Mouse (Mus musculus) embryo, embryonic 10 days (tissue): ENCODE measurements around the gene Frg2f1.
"Not testable (repeated sequence)": the region's sequence is repeated elsewhere in the genome, so short reads cannot be mapped to it uniquely, and the experiment has no call there.

ENCODE experiments used
- DNase-seq: peaks from one replicate; pipeline ENCODE4 v3.0.0-alpha.2; 2015; ENCODE audit warnings: low spot score

Gene Frg2f1

DNA sequence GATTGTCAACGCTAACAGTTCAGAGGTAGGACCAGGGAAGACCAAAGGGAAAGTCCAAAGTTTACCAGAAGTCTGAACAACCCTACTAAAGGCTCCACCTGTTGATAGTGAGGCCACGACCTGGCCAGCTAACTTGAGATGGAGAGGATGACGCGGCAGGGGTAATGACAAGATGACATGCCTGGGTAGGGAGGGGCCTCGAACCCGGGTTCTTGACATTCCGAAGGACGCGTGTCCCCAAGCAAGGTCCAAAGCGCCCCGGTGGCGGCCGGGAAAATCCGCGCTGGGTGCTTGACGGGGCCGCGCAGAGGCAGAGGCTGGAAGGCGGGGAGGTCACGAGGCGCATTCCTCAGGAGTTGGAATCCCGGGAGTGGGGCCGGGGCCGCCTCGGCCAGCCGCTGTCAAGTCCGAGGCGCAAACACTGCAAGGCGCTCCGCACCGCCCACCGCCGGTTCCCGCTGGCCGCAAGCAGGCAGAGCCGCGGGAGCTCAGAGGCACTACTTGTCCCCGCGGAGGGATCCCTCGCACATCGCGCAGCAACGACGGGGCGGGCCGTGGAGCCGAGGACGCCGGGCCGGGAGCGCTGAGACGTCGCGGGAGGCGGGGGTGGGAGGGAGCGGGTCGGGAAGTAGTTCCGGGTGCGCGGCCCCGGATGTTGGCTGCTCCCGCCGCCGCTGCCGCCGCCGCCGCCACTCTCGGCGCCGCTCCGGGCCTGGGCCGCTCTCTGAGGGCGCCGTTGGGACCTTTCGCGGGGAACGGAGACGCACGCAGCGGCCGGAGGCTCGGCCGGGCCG lies at the start of gene Frg2f1:
Gene Frg2f1 (minus strand): TSS at position 499 of the 794 bp plus-strand sequence.
- peak; percentile 91 for DNase-seq

DNA sequence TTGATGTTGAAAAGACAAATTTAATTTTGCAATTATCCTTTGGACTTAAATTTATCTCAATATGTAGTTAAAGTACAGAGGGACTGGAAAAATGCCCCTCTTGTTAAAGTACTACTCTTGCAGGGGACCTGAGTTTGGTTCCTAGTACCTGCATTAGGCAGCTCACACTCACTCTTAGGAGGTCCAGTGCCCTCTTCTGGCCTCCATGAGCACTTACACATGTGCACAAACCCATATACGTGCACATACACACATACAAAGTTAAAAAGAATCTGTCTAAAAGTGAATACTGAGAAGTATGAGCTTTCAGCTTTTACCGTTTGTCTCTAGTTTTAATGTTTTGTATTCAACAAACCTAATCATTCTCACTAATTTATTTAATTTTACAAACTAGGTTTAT lies 48.7 kb upstream of the Frg2f1 start:
- DNase-seq = no peak

DNA sequence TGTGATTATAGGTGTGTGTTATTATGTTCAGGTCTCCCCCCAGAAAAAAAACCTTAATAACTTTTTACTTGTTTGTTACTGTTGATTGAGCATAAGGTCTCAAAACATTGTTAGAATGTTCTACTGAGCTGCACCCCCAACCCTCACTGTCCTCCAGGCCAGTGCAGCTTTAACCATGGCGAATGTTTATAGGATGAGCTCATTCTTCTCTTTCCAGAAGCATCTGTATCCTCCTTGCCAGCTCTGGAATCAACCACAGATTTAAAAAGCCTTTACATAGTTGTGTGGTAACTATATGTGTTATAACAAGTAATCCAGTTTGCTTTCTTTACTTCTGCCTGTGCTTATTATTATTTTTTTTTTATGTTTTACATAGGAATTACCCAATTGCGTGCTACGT lies 36.1 kb upstream of the Frg2f1 start:
- no peak for DNase-seq

DNA sequence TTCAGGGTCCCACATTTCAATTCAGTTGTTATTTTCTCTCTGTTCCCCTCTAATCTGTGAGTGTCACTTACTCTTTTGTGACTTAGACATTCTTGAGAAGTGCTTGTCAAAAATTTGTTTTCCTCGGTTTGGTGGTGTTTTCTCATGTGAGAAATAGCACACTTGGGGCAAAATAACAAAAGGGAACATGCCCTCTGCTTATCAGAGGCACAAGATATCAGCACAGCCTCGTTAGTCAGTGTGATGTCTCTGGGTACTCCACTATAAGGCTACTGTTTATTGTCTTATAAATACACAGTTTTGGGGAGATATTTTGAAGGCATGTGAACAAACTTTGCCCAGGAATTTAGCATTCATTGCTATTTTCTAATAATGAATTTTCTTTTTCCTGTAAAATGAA lies 35.2 kb upstream of the Frg2f1 start:
- DNase-seq = no peak

DNA sequence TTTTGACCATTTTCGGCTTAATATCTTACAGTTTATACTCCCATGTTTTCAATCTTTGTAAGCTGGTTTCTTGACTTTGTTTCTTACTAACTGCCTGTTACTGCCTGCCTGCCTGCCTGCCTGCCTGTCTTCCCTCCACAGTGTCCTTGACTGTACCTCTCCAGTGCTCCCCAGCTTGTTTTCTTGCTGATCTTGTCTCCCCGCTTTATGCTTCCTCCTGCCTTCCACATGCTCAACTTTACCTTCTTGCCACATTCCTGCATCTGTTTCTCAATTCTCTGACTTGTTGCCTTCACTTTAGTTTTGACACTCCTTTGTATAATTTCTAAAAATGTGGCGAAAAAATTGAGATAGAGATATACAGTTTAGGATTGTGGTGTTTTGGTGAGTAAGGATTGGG lies 33.4 kb upstream of the Frg2f1 start:
- no peak for DNase-seq

DNA sequence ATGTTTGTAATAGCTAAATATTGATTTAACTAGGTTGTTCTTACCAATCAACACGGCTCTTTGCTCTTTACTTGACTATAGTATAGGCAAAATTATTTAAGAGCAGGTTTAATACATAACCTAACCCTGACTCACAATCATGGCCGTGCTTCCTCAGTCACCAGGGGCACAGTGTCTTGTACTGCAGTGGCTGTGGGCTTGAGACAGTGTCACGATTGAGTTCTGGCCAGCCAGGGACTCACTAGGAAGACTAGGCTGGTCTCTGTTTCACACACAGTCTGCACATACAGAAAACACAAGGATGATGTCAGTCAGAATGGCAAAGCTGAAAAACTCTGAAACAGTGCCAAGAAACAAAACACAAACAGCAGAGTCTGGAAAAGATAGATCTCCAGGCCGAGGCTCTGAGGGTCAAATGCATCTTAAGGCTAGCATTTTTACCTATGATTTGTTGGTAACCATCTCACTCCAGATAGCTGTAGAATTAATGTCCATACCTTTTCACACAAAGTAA lies 27.1 kb upstream of the Frg2f1 start:
- no peak for DNase-seq

DNA sequence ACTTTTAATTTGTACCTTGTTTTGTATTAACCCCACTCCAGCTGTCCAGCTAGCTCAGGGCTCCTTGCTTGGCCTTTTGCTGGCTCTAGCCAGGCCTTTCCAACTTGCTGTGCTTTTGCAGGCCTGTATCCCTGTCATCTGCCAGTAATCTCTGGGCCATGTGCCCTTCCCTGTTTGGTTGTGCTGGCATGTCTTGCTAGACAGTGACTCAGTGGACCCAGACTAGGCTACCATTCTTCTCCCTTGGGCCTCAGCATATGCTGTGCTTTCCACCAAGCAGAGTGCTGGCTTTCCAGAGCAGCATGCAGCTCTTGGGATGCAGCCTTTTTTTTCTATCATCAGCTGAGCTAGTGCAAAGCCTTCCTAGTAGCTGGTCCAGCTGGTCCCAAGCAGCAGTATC lies 23.8 kb upstream of the Frg2f1 start:
- no peak for DNase-seq

DNA sequence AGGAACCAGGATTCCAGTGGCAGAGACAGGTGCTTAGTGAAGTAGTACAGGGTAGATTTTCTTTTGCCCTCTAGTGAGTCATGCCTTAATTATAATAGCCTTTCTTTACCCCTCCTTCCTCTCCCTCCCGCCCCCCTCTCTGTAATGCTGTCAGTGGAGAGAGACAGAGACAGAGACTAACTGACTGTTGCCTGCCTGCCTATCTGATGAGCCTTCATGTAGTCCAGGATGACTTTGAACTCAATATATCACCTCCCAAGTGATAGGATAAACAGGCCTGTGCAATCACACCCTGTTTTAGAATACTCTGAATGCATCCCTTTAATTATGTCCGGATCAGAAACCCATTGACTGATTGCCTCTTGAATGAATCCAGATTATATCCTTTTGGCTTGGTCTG lies 16.1 kb upstream of the Frg2f1 start:
- no peak for DNase-seq

DNA sequence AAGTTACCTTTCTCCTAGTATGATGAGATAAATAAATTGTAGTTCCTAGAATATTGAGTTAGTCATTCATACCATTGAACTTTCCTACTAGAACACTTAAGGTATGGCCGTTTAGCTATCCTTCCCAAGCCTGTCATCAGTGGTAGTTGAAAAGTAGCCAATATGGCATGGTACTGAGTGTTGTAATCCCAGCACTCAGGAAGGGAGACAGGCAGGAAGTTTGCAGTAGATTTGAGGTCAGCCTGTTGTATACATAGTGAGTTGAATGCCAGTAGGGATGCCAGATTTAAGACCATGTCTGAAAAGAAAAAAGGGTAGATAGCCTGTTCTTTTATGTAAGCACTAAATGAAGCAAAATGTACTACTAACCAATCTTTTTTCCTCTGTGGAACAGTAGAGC lies 11.5 kb upstream of the Frg2f1 start:
- DNase-seq = no peak

DNA sequence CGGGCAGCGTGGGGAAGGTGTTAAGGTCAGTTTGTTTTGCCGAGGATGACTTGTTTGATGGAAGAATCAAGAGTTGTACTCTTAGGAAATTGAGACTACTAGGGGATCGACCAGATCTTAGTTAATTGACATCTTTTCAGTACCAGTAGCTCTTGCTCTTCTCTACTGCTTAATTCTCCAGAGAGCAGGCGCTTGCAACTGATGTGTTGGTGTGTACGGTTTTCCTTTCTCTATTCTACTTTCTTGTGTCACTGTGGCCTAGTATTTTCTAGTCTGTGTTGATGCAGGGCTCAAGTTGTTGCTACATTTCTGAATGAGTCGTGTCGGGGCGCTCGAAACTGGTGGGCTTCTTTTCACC lies 1.2 kb upstream of the Frg2f1 start:
- DNase-seq = no peak

DNA sequence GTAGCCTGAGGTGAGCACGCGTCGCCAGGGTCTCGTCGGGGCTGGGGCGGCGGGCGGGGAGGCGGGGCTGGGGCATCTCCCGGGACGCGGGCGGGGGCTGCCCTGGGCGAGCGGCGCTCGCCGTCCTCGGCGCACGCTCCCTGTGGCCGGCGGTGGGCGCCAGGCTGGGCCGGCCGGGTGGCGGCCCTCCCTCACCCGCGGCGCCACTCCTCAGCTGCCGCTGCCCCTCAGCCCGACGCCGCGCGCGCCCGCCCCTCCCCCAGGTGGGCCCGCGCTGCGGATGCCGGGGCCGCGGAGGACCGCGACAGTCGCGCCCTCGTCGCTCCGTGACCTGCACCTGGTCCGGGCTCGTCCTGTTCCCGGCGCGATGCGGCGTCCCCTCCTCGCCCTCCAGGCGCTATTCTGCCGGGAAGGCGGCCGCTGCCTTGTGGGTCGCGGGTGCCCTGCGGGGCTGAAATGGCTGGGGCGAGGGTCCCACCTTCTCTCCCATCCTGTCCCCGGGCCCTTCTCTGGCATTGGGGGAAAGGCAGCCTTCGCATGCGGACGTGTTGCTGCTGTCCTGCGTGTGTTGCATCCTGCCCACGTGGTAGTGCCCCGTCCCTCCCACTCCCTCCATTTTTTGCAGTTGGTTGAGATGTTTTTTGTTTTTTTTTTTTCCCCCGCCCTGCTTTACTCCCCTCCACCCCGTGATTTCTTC lies 655 bp upstream of the Frg2f1 start:
- peak; percentile 64 for DNase-seq

DNA sequence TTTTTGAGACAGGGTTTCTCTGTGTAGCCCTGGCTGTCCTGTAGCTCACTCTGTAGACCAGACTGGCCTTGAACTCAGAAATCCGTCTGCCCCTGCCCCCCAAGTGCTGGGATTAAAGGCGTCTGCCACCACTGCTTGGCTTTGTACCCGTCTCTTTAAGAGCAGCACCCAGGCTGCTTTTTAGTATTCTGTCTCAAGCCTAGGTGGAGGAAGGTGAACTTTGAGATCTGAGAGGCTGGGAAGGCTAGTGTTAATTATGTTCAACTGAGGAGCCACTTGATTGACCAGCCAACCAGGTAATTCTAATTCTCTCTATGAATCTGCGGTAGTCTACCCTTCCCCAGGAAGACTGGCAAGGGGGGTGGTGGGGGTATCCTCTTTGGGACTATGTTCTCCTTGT lies 1.9 kb downstream of the Frg2f1 start:
- no peak for DNase-seq

DNA sequence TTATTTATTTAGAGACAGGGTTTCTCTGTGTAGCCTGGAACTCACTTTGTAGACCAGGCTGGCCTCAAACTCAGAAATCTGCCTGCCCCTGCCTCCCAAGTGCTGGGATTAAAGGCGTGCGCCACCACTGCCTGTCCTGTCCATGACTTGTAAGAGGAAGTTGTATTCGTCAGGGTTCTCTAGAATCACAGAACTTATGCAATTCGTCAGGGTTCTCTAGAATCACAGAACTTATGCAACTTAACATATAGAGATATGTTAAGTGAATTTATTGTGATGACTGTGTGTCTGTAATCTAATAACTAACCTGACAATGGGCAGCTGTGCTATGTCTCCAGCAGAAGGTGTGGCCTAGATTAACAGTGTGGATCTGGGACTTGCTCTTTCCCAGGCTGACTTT lies 2.7 kb downstream of the Frg2f1 start, which contains the start of gene Foxj3:
Gene Foxj3 (plus strand): TSS at position 390 of the 400 bp plus-strand sequence.
- DNase-seq = not testable (repeated sequence)

DNA sequence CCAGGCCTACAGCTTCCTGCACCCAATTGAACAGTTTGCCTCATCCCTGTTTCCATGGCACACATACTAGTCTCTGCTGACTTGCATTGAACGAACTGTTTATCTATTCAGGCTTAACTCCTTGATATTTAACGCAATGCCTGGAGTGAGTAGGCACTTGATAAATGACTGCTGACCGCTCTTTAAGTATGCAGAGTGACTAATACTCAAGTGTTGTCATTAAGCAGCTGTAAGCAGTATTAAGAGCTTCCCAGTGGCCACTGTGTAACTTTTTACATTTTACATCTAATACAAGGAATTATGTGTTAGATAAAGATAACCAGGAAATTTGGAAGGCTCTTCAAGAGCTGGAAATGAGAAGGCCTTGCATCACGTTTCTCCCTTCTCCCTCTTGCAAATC lies 4.2 kb downstream of the Frg2f1 start:
- DNase-seq = no peak

DNA sequence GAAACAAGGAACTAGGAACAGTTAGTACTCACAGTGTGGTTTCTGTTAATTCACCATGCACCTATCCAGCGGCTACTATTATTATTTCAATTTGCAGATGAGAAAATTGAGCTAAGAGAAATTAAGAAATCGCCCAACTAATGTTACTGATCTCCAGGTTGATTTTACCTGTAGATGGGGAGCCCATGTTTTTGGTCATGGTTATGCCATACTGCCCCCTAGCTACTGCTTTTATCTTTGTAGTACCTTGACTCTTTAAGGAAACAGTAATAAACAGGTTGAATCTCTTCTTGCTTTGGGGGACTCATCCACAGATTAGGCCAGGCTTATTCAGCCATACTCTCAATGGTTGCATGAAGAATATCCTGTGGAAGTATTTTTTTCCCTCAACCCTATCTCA lies 7.5 kb downstream of the Frg2f1 start:
- DNase-seq = no peak

DNA sequence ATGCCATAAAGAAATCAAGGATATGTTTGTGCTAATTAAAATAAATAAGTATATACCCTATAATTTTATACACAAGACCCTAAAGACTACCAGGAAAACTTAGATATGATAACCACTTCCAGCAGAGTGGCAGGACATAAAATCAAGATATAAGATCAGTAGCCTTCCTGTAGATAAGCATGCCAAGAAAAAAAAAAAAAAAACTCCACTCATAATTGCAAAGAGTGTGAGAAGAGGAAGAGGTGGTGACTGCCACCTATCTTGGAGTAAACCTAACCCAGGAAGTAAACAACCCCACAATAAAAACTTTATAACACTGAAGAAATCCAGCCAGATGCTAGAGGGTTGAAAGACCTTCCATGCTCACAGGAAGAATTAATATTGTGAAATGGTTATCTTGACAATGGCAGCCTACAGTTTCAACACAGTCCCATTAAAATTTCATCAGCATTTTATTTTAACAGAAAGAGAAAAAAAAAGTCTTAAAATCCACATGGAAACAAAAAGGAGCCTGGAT lies 12.9 kb downstream of the Frg2f1 start:
- no peak for DNase-seq

DNA sequence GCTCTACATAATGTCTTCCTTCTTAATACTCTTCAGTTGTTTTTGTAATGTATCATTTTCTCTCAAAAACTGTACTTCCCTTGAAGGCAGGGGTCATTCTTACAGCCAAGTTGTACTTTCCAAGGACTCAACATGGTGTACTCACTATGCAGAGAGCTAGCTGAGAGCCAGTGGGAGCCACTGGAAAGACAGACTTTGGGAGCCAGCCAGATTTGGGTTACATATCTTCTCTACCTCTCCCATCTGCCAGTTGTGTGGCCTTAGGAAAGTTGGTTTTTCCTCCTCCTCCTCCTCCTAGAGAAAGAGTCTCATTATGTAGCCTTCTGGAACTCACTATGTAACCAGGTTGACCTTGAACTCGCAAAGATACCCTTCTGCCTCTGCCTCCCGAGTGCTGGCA lies 14.9 kb downstream of the Frg2f1 start:
- no peak for DNase-seq

DNA sequence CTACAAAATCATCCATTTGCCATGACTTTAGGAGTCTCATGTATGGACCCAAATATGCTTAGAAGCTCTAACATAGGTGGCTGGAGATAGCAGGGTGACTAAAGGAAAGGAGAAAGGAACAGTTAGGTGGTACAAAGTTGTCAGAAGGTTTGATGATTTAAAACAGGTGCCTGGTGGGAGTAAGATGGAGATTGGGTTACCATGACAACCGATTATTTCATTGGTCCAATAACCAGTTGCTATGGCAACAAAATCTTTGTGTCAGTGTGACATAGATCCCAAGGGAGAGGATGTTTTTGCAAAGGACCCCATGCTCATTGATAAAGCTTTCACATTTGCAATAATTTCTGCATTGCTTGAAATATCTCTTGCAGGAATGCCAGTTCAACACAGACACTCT lies 15.3 kb downstream of the Frg2f1 start:
- DNase-seq = no peak

DNA sequence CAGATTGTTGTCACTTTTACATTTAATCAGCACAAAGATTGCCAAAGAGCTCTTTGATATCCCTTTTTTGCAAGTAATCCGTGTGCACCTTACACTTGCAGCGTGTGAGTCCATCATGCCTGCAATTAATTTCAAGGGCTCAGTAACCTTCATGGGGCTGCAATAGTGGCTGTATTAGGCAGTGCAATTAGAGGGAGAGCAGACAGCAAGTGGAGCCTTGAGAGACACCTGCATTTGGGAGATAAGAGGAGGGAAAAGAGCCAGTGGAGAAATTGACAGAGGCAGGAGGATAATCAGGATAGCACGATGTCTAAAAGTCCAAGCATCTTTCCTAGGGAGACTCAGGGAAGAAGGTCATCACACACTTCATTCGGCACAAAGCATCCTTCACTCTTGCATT lies 15.8 kb downstream of the Frg2f1 start:
- DNase-seq = no peak

DNA sequence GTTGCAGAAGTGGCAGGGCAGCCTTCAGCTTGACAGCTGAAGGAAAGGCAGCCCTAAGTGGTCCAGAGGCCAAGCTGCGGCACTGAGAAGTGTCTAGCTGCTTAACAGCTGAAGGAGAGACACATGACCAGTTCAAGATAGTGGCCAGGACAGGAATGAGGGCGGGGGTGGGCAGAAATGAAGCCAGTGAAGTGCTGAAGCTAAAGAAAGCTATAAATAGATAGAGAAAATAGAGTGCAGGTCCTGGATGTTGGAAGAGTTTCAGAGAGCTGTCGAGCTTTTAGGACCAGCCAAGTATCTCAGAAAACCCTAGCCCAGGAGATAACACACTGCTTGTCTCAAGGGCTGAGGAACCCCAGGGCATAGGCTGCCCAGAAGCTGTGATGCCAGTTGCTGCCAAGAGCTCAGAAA lies 26.6 kb downstream of the Frg2f1 start:
- no peak for DNase-seq

DNA sequence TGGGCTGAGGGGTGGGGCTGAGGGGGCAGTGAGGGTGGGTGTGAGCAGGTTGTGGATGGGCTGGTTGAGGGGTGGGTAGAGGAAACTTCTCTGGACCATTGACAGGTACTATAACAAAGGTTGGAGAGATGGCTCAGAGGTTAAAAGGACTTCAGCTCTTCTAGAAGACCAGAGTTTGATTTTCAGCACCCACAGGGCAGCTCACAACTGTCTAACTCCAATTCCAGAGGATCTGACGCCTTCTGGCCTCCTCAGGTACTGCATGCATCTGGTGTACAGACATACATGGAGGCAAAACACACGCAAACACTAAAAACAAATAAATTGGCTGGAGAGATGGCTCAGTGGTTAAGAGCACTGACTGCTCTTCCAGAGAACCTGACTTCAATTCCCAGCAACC lies 27.7 kb downstream of the Frg2f1 start:
- no peak for DNase-seq

DNA sequence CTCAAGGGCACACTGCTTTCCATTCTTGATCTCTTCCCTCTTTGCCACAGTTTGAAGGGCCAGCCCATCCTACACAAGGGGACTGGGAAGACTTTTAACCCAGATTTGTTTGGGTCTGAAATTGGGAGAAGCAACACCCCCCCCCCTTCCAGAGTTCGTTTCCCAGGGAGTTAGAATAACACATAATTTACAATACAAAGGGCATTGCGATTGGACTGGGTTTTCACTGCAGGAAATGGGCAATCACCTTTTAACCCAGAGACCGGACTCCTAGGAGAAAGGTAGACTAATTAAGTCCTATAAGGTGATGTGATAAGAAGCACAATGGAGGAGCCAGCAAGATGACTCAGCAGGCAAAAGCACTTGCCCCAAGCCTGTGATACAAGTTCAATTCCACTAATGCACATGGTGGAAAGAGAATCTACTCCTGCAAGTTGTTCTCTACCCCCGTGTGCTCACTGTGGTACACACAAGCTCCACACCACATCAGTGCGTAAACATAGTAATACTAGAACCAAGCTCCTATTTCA lies 40.9 kb downstream of the Frg2f1 start:
- DNase-seq = no peak

DNA sequence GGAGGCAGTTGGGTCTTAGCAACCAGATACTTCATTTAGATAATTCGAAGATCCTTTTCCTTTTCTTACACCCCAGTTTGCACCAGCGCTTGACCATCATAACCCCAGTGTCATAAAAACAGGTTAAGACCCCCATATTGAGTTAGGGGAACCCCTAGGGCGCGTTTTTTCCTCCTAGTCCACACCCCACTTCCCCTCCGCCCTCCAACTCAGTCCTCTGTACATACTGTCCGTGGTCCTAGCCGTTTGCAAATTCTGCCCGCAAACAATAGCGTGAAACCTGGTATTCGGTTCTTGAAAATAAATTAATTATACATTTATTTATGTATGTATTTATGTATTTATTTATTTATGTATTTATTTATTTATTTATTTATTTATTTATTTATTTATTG lies 46.4 kb downstream of the Frg2f1 start:
- DNase-seq = no peak
